Mouse (Mus musculus) thymus, adult 2 months (tissue): Measurements from ENCODE around the gene Abcc6.

Experiments used
- CTCF ChIP-seq: fragments of 200-500 bp; IDR thresholded peaks from 2 replicates; pipeline ENCODE4 v1.5.1; 2012; ENCODE audit warnings: mild to moderate bottlenecking, control low read depth, low read length, moderate library complexity, borderline replicate concordance; ENCODE audit not compliant: control insufficient read depth, poor library complexity, insufficient read depth; ENCODE audit errors: extremely low read depth
- POLR2A ChIP-seq: fragments of 200-500 bp; IDR thresholded peaks from 2 replicates; pipeline ENCODE4 v1.6.1; 2012; ENCODE audit warnings: mild to moderate bottlenecking, low read length, control low read depth, moderate library complexity; ENCODE audit not compliant: control insufficient read depth, poor library complexity, insufficient read depth; ENCODE audit errors: extremely low read depth

DNA sequence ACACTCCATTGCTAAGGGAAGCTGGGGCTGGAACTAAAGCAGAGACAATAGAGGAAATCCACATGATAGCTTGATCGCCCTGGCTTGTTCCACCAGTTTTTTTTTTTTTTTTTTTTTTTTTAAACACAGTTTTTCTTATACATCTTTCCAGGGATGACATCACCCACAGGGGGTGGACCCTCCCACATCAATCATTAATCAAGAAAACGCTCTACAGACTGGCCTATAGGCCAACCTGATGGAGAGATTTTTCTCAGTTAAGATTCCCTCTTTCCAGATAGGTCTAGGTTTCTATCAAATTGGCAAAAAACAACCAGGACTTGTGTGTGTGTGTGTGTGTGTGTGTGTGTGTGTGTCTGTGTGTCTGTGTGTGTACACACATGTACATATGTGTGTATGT, 9.8 kb upstream of the Abcc6 start:
- TF ChIP-seq CTCF (no peak), POLR2A (no peak)
